Mouse (Mus musculus) urinary bladder, postnatal 0 days (tissue): ENCODE measurements around the gene Dnase2b. TPM values are rescaled to one million over a fixed set of nuclear protein-coding genes. Genes with fewer than 3 reads are reported as not detected.

Experiments
- polyA plus RNA-seq: library from polyadenylated mRNA; unstranded; fragments of >200 nt; fragmentation: Nextera tagmentation; extraction: Ambion mirVana; gene quantifications from 2 replicates; pipeline ENCODE4 v1.2.1, GENCODE M21; 2015

Gene Dnase2b
- not detected in 2 replicates for polyA plus RNA-seq

GRCm38 (mm10) chr3:146615496-146615895 is at the start of gene Dnase2b:
Gene Dnase2b (minus strand): TSS chr3:146615596.

GRCm38 (mm10) chr3:146651217-146651616 is 35.8 kb upstream of the Dnase2b start, which contains the start of gene 4930503B20Rik:
Gene 4930503B20Rik (minus strand): TSS chr3:146651317.

GRCm38 (mm10) chr3:146570148-146570782 is 45.1 kb downstream of the Dnase2b start, which contains the start of gene Uox:
Gene Uox (plus strand): TSS chr3:146570426.

Other genes starting within 250 kb of the Dnase2b start
- gene Ssx2ip, start 211.0 kb downstream of the Dnase2b start, polyA plus RNA-seq, result 10.5 and 11.6 TPM in 2 replicates
- 10.2 and 10.6 TPM in 2 replicates for gene Ctbs, start 165.8 kb downstream of the Dnase2b start, polyA plus RNA-seq
- 2.0 and 2.3 TPM in 2 replicates for gene Spata1, start 115.8 kb downstream of the Dnase2b start, polyA plus RNA-seq
- 751 and 758 TPM in 2 replicates for gene Gng5, start 115.8 kb downstream of the Dnase2b start, polyA plus RNA-seq
- gene Rpf1, start 94.2 kb downstream of the Dnase2b start, polyA plus RNA-seq, result 25.9 and 27.7 TPM in 2 replicates
- 0.34 TPM in 1 of 2 replicates, not detected in the other for gene Uox, start 45.2 kb downstream of the Dnase2b start, polyA plus RNA-seq
- not detected in 2 replicates for gene 4930503B20Rik, start 35.7 kb upstream of the Dnase2b start, polyA plus RNA-seq
- 0.14 and 0.25 TPM in 2 replicates for gene Samd13, start 70.0 kb upstream of the Dnase2b start, polyA plus RNA-seq
- gene Prkacb, start 197.4 kb upstream of the Dnase2b start, polyA plus RNA-seq, result 71.5 and 84.0 TPM in 2 replicates
- 2.3 and 2.7 TPM in 2 replicates for gene Ttll7, start 236.8 kb upstream of the Dnase2b start, polyA plus RNA-seq